Mouse (Mus musculus) MEL (cell line): ENCODE data around the gene Nptn. TPM values are rescaled to one million over a fixed set of nuclear protein-coding genes. Genes with fewer than 3 reads are reported as not detected.

ENCODE experiments used
- DNase-seq: peaks from one replicate; pipeline ENCODE4 v3.0.0; 2011; ENCODE audit warnings: low read depth, low spot score
- H3K27ac ChIP-seq: 2 replicates; pipeline ENCODE4 v1.5.1; 2012; ENCODE audit warnings: low read depth, mild to moderate bottlenecking, control low read depth, low read length, moderate library complexity; ENCODE audit not compliant: control insufficient read depth
- H3K27me3 ChIP-seq, 2 experiments: fragments of 150-350 bp in 1 of 2; sonication (generic) in 1 of 2; 2 replicates each; pipeline ENCODE4 v1.6.1; 2012; ENCODE audit warnings: low read length in 2 of 2, mild to moderate bottlenecking in 2 of 2, improper control_type of control experiment in 1 of 2, moderate library complexity in 1 of 2; ENCODE audit not compliant: insufficient read depth in 2 of 2, control insufficient read depth in 1 of 2
- H3K36me3 ChIP-seq, 2 experiments: 2 replicates each; pipeline ENCODE4 v1.6.1; 2012 to 2014; ENCODE audit warnings: low read length in 2 of 2, improper control_type of control experiment in 1 of 2, inconsistent platforms in 1 of 2, mild to moderate bottlenecking in 1 of 2; ENCODE audit not compliant: insufficient read depth in 2 of 2, control insufficient read depth in 1 of 2
- H3K4me1 ChIP-seq, 2 experiments: fragments of 150-350 bp in 1 of 2; sonication (generic) in 1 of 2; 2 replicates each; pipeline ENCODE4 v1.6.1; 2012; ENCODE audit warnings: low read length in 2 of 2, improper control_type of control experiment in 1 of 2, mild to moderate bottlenecking in 1 of 2; ENCODE audit not compliant: insufficient read depth in 2 of 2, control insufficient read depth in 1 of 2
- H3K4me3 ChIP-seq, 2 experiments: fragments of 150-350 bp in 1 of 2; sonication (generic) in 1 of 2; 2 replicates each; pipeline ENCODE4 v1.5.1; 2012; ENCODE audit warnings: low read depth in 2 of 2, low read length in 2 of 2, mild to moderate bottlenecking in 2 of 2, moderate library complexity in 2 of 2, control low read depth in 1 of 2, improper control_type of control experiment in 1 of 2; ENCODE audit not compliant: control insufficient read depth in 1 of 2, insufficient read depth in 1 of 2
- H3K79me2 ChIP-seq: 2 replicates; pipeline ENCODE4 v1.6.1; 2012; ENCODE audit warnings: mild to moderate bottlenecking, low read length, moderate library complexity; ENCODE audit not compliant: control insufficient read depth, poor library complexity, insufficient read depth
- H3K9ac ChIP-seq: 2 replicates; pipeline ENCODE4 v1.6.1; 2012; ENCODE audit warnings: low read depth, mild to moderate bottlenecking, control low read depth, low read length, moderate library complexity; ENCODE audit not compliant: control insufficient read depth, poor library complexity, severe bottlenecking
- H3K9me3 ChIP-seq: fragments of 150-350 bp; sonication (generic); replicated peaks from 2 replicates; pipeline ENCODE4 v1.6.1; 2012; ENCODE audit warnings: mild to moderate bottlenecking, low read length, improper control_type of control experiment, moderate library complexity; ENCODE audit not compliant: insufficient read depth
- CTCF ChIP-seq, 3 experiments: IDR thresholded peaks in 2 of 3; conservative IDR thresholded peaks in 1 of 3; 2 replicates each; pipeline ENCODE4 v1.5.1; 2011 to 2012; ENCODE audit warnings: low read length in 3 of 3, low read depth in 2 of 3, mild to moderate bottlenecking in 2 of 3, improper control_type of control experiment in 1 of 3, inconsistent platforms in 1 of 3, mixed read lengths in 1 of 3, moderate library complexity in 1 of 3; ENCODE audit not compliant: control insufficient read depth in 1 of 3, insufficient read depth in 1 of 3, poor library complexity in 1 of 3, severe bottlenecking in 1 of 3
- EP300 ChIP-seq, 2 experiments: IDR thresholded peaks; 2 replicates each; pipeline ENCODE4 v1.6.1; 2011; ENCODE audit warnings: improper control_type of control experiment in 2 of 2, low read length in 2 of 2, low read depth in 1 of 2, mild to moderate bottlenecking in 1 of 2
- GATA1 ChIP-seq: IDR thresholded peaks from 2 replicates; pipeline ENCODE4 v1.6.1; 2011; ENCODE audit warnings: low read depth, low read length, improper control_type of control experiment
- JUND ChIP-seq: IDR thresholded peaks from 2 replicates; pipeline ENCODE4 v1.6.1; 2011; ENCODE audit warnings: low read depth, mild to moderate bottlenecking, improper control_type of control experiment, low read length
- KAT2A ChIP-seq: conservative IDR thresholded peaks from 2 replicates; pipeline ENCODE4 v1.6.1; 2012; ENCODE audit warnings: low read depth, low read length, improper control_type of control experiment, inconsistent platforms
- MAFK ChIP-seq: IDR thresholded peaks from 2 replicates; pipeline ENCODE4 v1.6.1; 2011; ENCODE audit warnings: low read depth, mild to moderate bottlenecking, low read length, improper control_type of control experiment, borderline replicate concordance
- MAX ChIP-seq: IDR thresholded peaks from 2 replicates; pipeline ENCODE4 v1.6.1; 2011; ENCODE audit warnings: low read length, improper control_type of control experiment
- MAZ ChIP-seq: IDR thresholded peaks from 2 replicates; pipeline ENCODE4 v1.6.1; 2012; ENCODE audit warnings: low read depth, mild to moderate bottlenecking, inconsistent platforms, low read length, improper control_type of control experiment
- MEF2A ChIP-seq: IDR thresholded peaks from 2 replicates; pipeline ENCODE4 v1.6.1; 2014; ENCODE audit warnings: low read depth, mild to moderate bottlenecking, inconsistent platforms, low read length, improper control_type of control experiment; ENCODE audit not compliant: poor library complexity, insufficient replicate concordance, severe bottlenecking; ENCODE audit errors: extremely low read depth
- NELFE ChIP-seq: IDR thresholded peaks from 2 replicates; pipeline ENCODE4 v1.6.1; 2011; ENCODE audit warnings: low read depth, low read length, improper control_type of control experiment
- NRF1 ChIP-seq: IDR thresholded peaks from 2 replicates; pipeline ENCODE4 v1.6.1; 2014; ENCODE audit warnings: low read depth, mild to moderate bottlenecking, inconsistent platforms, low read length, improper control_type of control experiment, moderate library complexity; ENCODE audit not compliant: poor library complexity, insufficient read depth, severe bottlenecking
- POLR2A ChIP-seq, 2 experiments: IDR thresholded peaks; 2 replicates each; pipeline ENCODE4 v1.6.1; 2011 to 2012; ENCODE audit warnings: low read length in 2 of 2, mild to moderate bottlenecking in 2 of 2, control low read depth in 1 of 2, improper control_type of control experiment in 1 of 2, low read depth in 1 of 2, moderate library complexity in 1 of 2; ENCODE audit not compliant: control insufficient read depth in 1 of 2, insufficient read depth in 1 of 2, poor library complexity in 1 of 2
- POLR2AphosphoS2 ChIP-seq: IDR thresholded peaks from 2 replicates; pipeline ENCODE4 v1.6.1; 2011; ENCODE audit warnings: low read length, improper control_type of control experiment
- RAD21 ChIP-seq: IDR thresholded peaks from 2 replicates; pipeline ENCODE4 v1.6.1; 2011; ENCODE audit warnings: mild to moderate bottlenecking, low read depth, low read length, improper control_type of control experiment
- SIN3A ChIP-seq: IDR thresholded peaks from 2 replicates; pipeline ENCODE4 v1.6.1; 2012; ENCODE audit warnings: low read length, improper control_type of control experiment, inconsistent platforms
- SMC3 ChIP-seq: IDR thresholded peaks from 2 replicates; pipeline ENCODE4 v1.6.1; 2011; ENCODE audit warnings: low read depth, low read length, improper control_type of control experiment
- TAL1 ChIP-seq: IDR thresholded peaks from 2 replicates; pipeline ENCODE4 v1.6.1; 2012; ENCODE audit warnings: mild to moderate bottlenecking, inconsistent platforms, low read length, moderate library complexity, mixed read lengths
- TBP ChIP-seq: IDR thresholded peaks from 2 replicates; pipeline ENCODE4 v1.8.0; 2011; ENCODE audit warnings: low read depth, low read length, improper control_type of control experiment
- UBTF ChIP-seq: IDR thresholded peaks from 2 replicates; pipeline ENCODE4 v1.6.1; 2012; ENCODE audit warnings: low read depth, mild to moderate bottlenecking, inconsistent platforms, low read length, improper control_type of control experiment, moderate library complexity, borderline replicate concordance; ENCODE audit not compliant: insufficient read depth
- ZC3H11A ChIP-seq: IDR thresholded peaks from 2 replicates; pipeline ENCODE4 v1.6.1; 2012; ENCODE audit warnings: low read depth, mild to moderate bottlenecking, inconsistent platforms, low read length, improper control_type of control experiment
- ZKSCAN1 ChIP-seq: IDR thresholded peaks from 2 replicates; pipeline ENCODE4 v1.6.1; 2012; ENCODE audit warnings: low read depth, mild to moderate bottlenecking, inconsistent platforms, low read length, improper control_type of control experiment, moderate library complexity
- ZNF384 ChIP-seq: IDR thresholded peaks from 2 replicates; pipeline ENCODE4 v1.6.1; 2012; ENCODE audit warnings: low read depth, mild to moderate bottlenecking, inconsistent platforms, low read length, improper control_type of control experiment
- polyA plus RNA-seq, 2 experiments: library from polyadenylated mRNA; stranded (reverse) in 1 of 2; unstranded in 1 of 2; fragments of >175 nt in 1 of 2; fragments of >200 nt in 1 of 2; gene quantifications; 2 replicates each; pipeline versions ENCODE4 v1.2.1 to v1.2.4; 2012; ENCODE audit warnings: low replicate concordance in 2 of 2, low read depth in 1 of 2; ENCODE audit not compliant: insufficient read length in 2 of 2, insufficient read depth in 1 of 2, missing spikeins in 1 of 2
- total RNA-seq: library from RNA; depleted of rRNA; stranded (reverse); fragments of 300-350 nt; gene quantifications from 2 replicates; pipeline ENCODE4 v1.2.3, GENCODE M21; 2012

The Nptn gene
- total and polyA plus RNA-seq, 3 experiments, result 71.4 to 199 TPM; not detected in 1

DNA sequence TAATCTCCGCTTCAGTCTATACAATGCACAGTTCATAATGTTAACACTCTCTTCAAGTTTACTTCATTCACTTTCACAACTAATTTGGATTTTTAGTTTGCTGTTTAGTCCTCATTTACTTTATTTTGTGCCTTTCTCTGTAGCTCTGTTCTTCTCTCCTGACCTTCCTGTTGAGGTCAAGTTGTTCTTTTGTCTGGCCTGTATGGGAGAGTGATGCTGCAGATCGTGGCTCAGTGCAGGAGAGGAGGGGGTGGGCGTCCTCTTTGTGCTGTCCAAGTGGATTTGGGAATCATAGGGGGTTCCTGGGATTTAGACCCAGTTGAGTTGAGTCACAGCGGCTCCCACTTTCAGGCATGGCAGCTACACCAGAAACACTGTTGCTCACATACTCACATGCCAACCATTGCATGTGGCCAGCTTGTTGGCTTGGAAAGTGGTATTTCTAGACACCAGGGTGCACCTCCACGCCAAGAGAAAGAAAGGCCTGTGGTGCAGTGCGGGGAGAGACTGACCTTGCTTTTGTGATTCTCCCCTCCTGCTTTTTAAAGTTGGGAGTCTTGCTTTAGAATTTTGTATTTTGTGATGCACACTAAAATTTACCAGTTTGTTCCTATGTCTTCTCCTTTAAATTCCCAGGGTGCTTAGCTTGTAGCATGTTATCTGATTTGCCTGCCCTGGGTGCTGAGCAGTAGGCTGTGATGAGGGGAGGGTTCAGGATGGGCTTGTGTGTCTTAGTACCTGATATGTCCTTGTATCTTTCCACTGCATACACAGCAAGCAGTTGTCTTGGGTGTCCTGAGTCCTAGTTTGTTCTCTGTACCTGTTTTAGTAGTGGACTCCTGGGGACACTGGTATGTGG is 66.6 kb downstream of the Nptn start:
- DNase-seq, result peak; percentile 39
- no peak overlapping the region for H3K27ac ChIP-seq
- H3K36me3 ChIP-seq, result peaks cover 10 to 27% of the 10 kb centered on the region in 2 experiments
- no peaks in the 10 kb centered on the region for H3K79me2 ChIP-seq
- H3K9ac ChIP-seq, result no peak overlapping the region
- TF ChIP-seq UBTF (no peak), GATA1 (peak; percentile 75), MAX (no peak)
- no peaks in the 10 kb centered on the region for H3K27me3 ChIP-seq
- no peak overlapping the region for H3K4me3 ChIP-seq
- no peaks in the 10 kb centered on the region for H3K9me3 ChIP-seq
- H3K4me1 ChIP-seq, result peaks cover 2 to 6% of the 10 kb centered on the region in 2 experiments; a peak in 2 of 4 replicates

DNA sequence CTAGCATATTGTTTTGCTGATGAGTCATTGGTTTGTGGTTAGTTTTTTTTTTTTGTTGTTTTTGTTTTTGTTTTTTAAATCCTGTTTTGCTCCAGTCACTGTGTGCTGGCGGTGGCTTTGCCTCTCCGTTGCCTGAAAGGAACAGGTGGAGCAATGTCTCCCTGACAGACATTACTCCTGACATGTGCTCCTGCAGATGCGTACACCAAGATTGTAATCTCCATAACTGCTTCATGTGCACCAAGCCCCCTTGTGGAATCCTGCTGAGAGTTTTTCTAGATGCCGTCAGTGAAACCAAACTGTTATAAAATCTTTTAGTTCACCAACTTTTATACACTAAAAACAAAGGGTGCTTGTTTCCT is 67.2 kb downstream of the Nptn start:
- H3K9ac ChIP-seq, result no peak overlapping the region
- H3K4me1 ChIP-seq, result peaks cover 2 to 6% of the 10 kb centered on the region in 2 experiments; a peak in 2 of 4 replicates
- H3K9me3 ChIP-seq, result no peaks in the 10 kb centered on the region
- DNase-seq, result no peak
- no peaks in the 10 kb centered on the region for H3K27me3 ChIP-seq
- no peak for TF ChIP-seq ZKSCAN1
- TF ChIP-seq NRF1, result no peak
- TF ChIP-seq ZC3H11A, result no peak
- no peak for TF ChIP-seq TAL1
- TF ChIP-seq MAFK, result no peak
- no peak for TF ChIP-seq KAT2A
- no peak for TF ChIP-seq POLR2A (IDR thresholded peaks at IDR 0.05; ENCODE audit: control insufficient read depth in 1 of 2, insufficient read depth in 1 of 2, low read depth in 1 of 2, low read length in 2 of 2, poor library complexity in 1 of 2)
- TF ChIP-seq JUND, result no peak
- TF ChIP-seq EP300 (IDR thresholded peaks at IDR 0.05; ENCODE audit: low read depth in 1 of 2, low read length in 2 of 2), result no peak
- no peak overlapping the region for H3K4me3 ChIP-seq
- H3K36me3 ChIP-seq, result peaks cover 10 to 26% of the 10 kb centered on the region in 2 experiments
- H3K27ac ChIP-seq, result no peak overlapping the region
- no peaks in the 10 kb centered on the region for H3K79me2 ChIP-seq

DNA sequence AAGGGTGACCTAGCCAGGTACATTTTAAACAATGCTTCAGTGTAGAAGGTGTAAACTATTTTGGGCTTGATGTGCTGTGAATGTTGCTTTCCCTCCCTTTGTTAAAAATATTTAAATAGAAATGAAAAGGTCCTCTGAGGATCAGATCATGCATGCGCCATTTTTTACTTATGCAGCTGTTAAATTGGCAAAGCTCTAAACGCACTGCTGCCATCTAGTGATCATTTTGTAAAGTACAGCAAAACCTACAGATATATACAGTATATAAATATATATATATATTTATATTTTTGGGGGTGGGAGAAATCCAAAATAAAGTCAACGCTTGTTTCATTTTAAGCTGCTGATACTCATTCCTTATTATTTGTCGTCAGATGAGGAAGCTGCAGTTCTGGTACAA is 70.0 kb downstream of the Nptn start:
- H3K4me1 ChIP-seq, result peaks cover 4 to 18% of the 10 kb centered on the region in 2 experiments
- H3K9me3 ChIP-seq, result no peaks in the 10 kb centered on the region
- no peaks in the 10 kb centered on the region for H3K79me2 ChIP-seq
- peak; percentile 77 for DNase-seq
- no peak overlapping the region for H3K9ac ChIP-seq
- TF ChIP-seq SMC3 (peak; percentile 31; the same call in 1 of the 2 replicates), POLR2A (IDR thresholded peaks at IDR 0.05; ENCODE audit: control insufficient read depth in 1 of 2, insufficient read depth in 1 of 2, low read depth in 1 of 2, low read length in 2 of 2, poor library complexity in 1 of 2) (no peak), MEF2A (no peak), POLR2AphosphoS2 (no peak), UBTF (no peak), ZNF384 (no peak), TBP (no peak), NELFE (no peak), CTCF (IDR thresholded peaks at IDR 0.05 in 2 of 3, conservative IDR thresholded peaks at IDR 0.05 in 1 of 3; ENCODE audit: control insufficient read depth in 1 of 3, insufficient read depth in 1 of 3, low read depth in 2 of 3, low read length in 3 of 3, poor library complexity in 1 of 3, severe bottlenecking in 1 of 3) (peak in 2 of 3 experiments; percentile 37 to 55; a peak in 3 of 6 replicates), SIN3A (no peak), RAD21 (peak; percentile 60), MAZ (no peak), ZC3H11A (peak; percentile 25; the same call in 1 of the 2 replicates)
- peaks cover 21 to 33% of the 10 kb centered on the region in 2 experiments for H3K36me3 ChIP-seq
- no peak overlapping the region for H3K4me3 ChIP-seq
- H3K27ac ChIP-seq, result no peak overlapping the region
- H3K27me3 ChIP-seq, result no peaks in the 10 kb centered on the region
